Mouse (Mus musculus) MEL (cell line): ENCODE measurements around the gene Arglu1.

Experiments used
- CTCF ChIP-seq, 3 experiments: IDR thresholded peaks in 2 of 3; conservative IDR thresholded peaks in 1 of 3; 2 replicates each; pipeline ENCODE4 v1.5.1; 2011 to 2012; ENCODE audit warnings: low read length in 3 of 3, low read depth in 2 of 3, mild to moderate bottlenecking in 2 of 3, improper control_type of control experiment in 1 of 3, inconsistent platforms in 1 of 3, mixed read lengths in 1 of 3, moderate library complexity in 1 of 3; ENCODE audit not compliant: control insufficient read depth in 1 of 3, insufficient read depth in 1 of 3, poor library complexity in 1 of 3, severe bottlenecking in 1 of 3
- GABPA ChIP-seq: IDR thresholded peaks from 2 replicates; pipeline ENCODE4 v1.6.1; 2012; ENCODE audit warnings: low read depth, mild to moderate bottlenecking, inconsistent platforms, low read length, improper control_type of control experiment, moderate library complexity
- GATA1 ChIP-seq: IDR thresholded peaks from 2 replicates; pipeline ENCODE4 v1.6.1; 2011; ENCODE audit warnings: low read depth, low read length, improper control_type of control experiment
- JUND ChIP-seq: IDR thresholded peaks from 2 replicates; pipeline ENCODE4 v1.6.1; 2011; ENCODE audit warnings: low read depth, mild to moderate bottlenecking, improper control_type of control experiment, low read length
- MAX ChIP-seq: IDR thresholded peaks from 2 replicates; pipeline ENCODE4 v1.6.1; 2011; ENCODE audit warnings: low read length, improper control_type of control experiment
- MYB ChIP-seq: IDR thresholded peaks from 2 replicates; pipeline ENCODE4 v1.6.1; 2011; ENCODE audit warnings: mild to moderate bottlenecking, low read depth, low read length, improper control_type of control experiment
- POLR2A ChIP-seq, 2 experiments: IDR thresholded peaks; 2 replicates each; pipeline ENCODE4 v1.6.1; 2011 to 2012; ENCODE audit warnings: low read length in 2 of 2, mild to moderate bottlenecking in 2 of 2, control low read depth in 1 of 2, improper control_type of control experiment in 1 of 2, low read depth in 1 of 2, moderate library complexity in 1 of 2; ENCODE audit not compliant: control insufficient read depth in 1 of 2, insufficient read depth in 1 of 2, poor library complexity in 1 of 2
- RAD21 ChIP-seq: IDR thresholded peaks from 2 replicates; pipeline ENCODE4 v1.6.1; 2011; ENCODE audit warnings: mild to moderate bottlenecking, low read depth, low read length, improper control_type of control experiment
- RCOR1 ChIP-seq: IDR thresholded peaks from 2 replicates; pipeline ENCODE4 v1.6.1; 2012; ENCODE audit warnings: low read depth, mild to moderate bottlenecking, inconsistent platforms, low read length, improper control_type of control experiment
- SIN3A ChIP-seq: IDR thresholded peaks from 2 replicates; pipeline ENCODE4 v1.6.1; 2012; ENCODE audit warnings: low read length, improper control_type of control experiment, inconsistent platforms
- ZMIZ1 ChIP-seq: IDR thresholded peaks from 2 replicates; pipeline ENCODE4 v1.6.1; 2012; ENCODE audit warnings: low read depth, mild to moderate bottlenecking, inconsistent platforms, low read length, improper control_type of control experiment, moderate library complexity

- TF ChIP-seq GATA1 (no peak), POLR2A (IDR thresholded peaks at IDR 0.05; ENCODE audit: control insufficient read depth in 1 of 2, insufficient read depth in 1 of 2, low read depth in 1 of 2, low read length in 2 of 2, poor library complexity in 1 of 2) (no peak), CTCF (IDR thresholded peaks at IDR 0.05 in 2 of 3, conservative IDR thresholded peaks at IDR 0.05 in 1 of 3; ENCODE audit: control insufficient read depth in 1 of 3, insufficient read depth in 1 of 3, low read depth in 2 of 3, low read length in 3 of 3, poor library complexity in 1 of 3, severe bottlenecking in 1 of 3) (no peak), SIN3A (no peak), MYB (no peak), RAD21 (no peak), JUND (no peak), ZMIZ1 (no peak), GABPA (no peak), MAX (no peak), RCOR1 (no peak)
Measured at GRCm38 (mm10) chr8:8661759-8662138, 28.6 kb downstream of the Arglu1 start.
